Mouse (Mus musculus) gastrocnemius, postnatal 10 days (tissue): Measurements from ENCODE around the gene 0610040J01Rik. TPM values are rescaled to one million over a fixed set of nuclear protein-coding genes. Genes with fewer than 3 reads are reported as not detected.

Experiments used
- DNase-seq: peaks from one replicate; pipeline ENCODE4 v3.0.0; 2021; ENCODE audit warnings: mixed read lengths
- total RNA-seq, 2 experiments: library from RNA; stranded (reverse); gene quantifications; 2 replicates each; pipeline ENCODE4 v1.2.3; 2021

0610040J01Rik gene
- total RNA-seq, 2 experiments from 2014 or later, result 0.92 to 1.0 TPM

DNA sequence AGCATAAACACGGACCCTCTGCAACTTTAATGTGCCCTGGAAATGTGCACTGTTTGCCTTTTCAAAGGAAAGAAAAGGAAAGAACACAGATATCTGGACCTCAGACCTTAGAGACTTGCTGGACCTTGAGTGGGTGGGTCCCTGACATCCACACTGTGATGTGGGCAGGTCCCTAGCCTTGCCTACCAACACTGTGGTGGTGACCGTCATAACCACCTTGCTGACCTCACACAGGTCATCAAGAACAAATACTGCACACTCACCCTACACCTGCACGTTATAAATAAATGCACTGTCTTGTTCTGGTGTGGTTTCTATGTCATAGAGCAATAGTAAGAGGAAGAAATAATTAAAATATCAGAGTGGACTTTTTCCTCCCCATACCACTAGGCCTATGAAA lies 91.2 kb downstream of the 0610040J01Rik start:
- DNase-seq, result no peak

GRCm38 (mm10) chr5:63906149-63907093 lies 94.3 kb downstream of the 0610040J01Rik start:
- DNase-seq, result peak; percentile 77

- DNase-seq, result no peak
Measured at GRCm38 (mm10) chr5:63907513-63907912, 95.3 kb downstream of the 0610040J01Rik start.

DNA sequence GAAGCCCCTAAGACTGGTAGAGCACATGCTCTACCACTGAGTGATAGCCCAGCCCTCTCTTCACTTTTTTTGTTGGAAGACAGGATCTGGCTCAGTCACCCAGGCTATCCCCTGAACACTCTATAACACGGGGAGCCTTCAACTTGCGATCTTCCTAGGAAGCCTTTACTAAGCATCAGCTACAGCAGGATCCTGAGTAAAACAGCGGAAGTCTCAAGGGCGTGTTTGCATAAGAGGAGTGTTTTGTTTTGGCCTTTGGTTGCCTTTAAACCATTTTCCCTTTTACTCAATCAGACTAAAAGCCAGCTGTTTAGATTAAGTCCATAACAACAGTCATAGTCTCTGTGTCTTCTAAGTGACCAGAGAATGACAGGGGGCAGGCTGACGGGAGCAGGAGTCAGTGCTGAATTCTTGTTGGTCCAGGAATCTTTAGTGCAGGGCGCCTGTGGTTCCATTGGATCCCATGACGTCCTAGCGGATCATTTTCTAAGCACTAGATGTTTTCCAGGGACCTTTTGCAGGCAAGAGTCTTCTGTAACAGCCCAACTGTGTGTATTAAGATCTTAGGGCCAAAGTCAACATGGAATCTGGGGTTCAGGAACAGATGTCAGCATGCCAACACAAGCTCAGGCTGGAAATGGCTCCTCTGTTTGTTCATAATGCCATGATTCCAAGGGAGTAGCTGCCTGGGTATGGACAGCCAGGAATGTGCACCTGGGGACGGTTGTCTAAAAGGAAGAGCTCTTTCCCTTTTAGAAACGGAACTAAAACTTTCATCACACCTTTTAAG lies 98.2 kb downstream of the 0610040J01Rik start:
- DNase-seq, result no peak

DNA sequence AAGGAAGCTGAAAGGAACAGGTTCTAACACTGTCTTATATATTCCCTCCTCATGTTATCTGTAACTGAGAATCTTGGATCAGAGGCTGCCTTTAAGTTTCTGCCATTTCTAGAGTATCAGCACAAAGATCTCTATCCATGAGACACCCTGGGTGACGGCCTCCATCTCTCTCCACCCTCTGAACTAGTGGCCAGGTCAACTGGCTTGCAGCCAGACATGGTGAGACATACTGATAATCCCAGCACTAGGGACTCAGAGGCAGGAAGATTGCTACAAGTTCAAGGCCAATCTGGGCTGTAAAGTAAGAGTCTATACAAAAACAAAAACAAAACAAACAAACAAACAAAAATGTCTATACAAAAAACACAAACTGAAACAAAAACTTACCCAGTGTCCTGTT lies 102.7 kb downstream of the 0610040J01Rik start:
- DNase-seq, result no peak

- no peak for DNase-seq
Measured at GRCm38 (mm10) chr5:63916457-63917139, 104.4 kb downstream of the 0610040J01Rik start.

DNA sequence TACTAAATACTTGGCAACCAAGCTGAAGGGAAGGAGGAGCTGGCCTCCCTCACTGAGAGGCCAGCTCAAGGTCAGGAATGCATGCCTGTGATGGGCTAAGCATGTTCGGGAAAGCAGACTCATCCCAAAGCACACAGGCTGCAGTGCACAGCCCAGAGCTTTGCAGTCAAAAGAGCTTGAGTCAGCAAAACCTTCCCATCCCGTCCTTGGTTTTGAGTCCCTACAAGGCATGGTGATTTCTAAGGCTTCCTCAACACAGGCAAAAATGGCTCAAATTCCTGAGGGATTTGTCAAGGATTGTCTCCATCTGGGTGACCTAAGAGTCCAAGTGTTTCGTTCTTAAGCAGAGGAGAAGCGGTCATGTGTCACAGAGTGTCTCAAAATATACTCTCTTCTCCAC lies 106.0 kb downstream of the 0610040J01Rik start:
- DNase-seq, result no peak

DNA sequence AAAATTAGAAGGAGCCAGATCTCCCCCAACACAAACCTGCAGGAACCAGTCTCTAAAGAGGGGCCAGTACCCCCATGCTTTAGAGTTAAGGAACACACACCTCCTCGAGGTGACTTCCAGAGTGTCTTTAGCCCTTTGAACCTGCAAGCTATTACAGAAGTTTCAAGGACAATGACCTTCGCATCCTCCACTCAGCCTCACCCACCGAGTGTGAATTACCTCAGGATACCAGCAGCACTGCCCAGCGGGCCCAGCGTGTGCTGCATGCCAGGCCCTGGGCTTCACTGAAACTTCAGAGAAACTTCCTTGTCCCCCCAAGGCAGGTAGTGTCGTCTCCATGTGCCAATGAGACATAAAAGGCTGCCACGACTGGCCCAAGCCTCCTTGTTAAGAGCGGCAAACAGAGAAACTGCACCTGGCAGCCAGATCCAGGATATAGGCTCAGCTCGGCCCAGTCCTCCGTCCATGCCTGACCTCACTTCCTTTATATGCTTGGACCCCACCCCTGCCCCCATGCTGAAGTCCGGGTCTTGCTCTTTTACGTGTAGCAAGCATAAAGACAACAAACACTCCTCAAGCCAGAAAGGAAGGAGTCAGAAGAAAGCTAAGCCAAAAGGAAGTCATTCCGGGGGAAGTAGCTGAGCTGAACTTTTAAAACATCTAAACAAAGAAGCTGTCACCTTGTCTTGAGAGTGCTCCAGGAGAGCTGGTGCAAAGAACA lies 111.3 kb downstream of the 0610040J01Rik start:
- no peak for DNase-seq

- DNase-seq, result no peak
Measured at GRCm38 (mm10) chr5:63925035-63925628, 113.0 kb downstream of the 0610040J01Rik start.

DNA sequence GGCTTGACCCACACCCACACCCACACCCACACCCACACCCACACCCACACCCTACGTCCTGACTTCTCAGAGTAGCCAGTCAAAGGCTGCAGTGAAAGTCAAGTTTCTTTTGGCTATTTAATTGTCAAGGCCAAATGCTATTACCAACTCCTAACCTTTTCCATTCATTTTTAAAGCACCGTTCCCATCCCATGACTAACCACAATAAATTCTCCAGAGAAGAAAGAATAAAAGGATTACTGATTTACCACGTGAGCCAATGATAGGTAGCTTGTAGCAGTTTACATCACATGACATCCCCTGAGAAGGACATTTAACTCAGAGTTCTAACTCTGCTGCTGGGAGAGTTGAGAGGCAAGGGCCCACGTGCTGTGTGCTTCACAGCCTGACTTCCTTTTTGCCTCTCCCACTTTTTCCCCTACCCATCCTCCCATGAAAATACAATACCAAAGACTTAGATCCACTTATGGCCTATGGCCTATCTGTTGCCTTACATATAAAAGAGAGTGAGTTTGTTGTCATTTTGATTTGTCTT lies 118.7 kb downstream of the 0610040J01Rik start:
- DNase-seq, result no peak

DNA sequence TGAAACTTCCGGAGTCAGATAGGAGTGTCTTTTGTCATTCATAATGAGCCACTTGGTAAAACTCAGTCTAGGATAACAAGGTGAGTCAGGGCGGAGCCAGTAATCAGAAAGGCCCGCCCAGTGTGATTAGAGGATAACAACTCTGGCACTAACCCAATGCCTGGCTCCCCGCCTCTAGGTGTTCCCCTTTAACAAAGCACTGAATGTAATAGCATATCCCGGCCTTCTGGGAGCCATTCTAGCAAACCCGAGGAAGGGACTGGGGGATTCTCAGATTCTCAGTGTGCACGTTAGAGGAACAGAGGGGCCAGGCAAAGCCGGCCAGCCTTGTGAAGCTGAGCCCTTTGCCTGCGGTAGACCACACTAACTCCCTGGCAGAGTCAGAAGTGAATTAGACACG lies 120.7 kb downstream of the 0610040J01Rik start:
- no peak for DNase-seq

DNA sequence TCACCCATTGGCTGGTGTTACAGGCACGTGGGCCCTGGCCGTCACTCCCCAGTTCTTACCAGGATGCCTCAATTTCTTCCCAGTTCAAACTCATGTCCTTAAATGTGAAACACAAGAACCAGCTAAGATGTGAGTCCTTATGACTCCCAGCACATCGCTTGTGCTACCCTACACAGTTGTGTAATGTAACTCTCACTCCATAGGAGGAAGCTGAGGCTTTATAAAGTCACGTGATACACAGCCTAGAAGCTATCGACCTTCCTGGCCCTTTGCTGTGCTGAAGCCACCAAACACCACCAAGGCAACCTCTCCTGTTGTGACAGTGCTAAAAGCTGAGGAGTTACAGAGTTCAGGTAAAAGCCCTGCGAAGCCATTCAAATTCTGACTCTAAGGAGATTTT lies 123.4 kb downstream of the 0610040J01Rik start:
- no peak for DNase-seq

GRCm38 (mm10) chr5:63936740-63937139 lies 124.6 kb downstream of the 0610040J01Rik start:
- no peak for DNase-seq

- no peak for DNase-seq
Measured at GRCm38 (mm10) chr5:63938575-63938974, 126.4 kb downstream of the 0610040J01Rik start.

DNA sequence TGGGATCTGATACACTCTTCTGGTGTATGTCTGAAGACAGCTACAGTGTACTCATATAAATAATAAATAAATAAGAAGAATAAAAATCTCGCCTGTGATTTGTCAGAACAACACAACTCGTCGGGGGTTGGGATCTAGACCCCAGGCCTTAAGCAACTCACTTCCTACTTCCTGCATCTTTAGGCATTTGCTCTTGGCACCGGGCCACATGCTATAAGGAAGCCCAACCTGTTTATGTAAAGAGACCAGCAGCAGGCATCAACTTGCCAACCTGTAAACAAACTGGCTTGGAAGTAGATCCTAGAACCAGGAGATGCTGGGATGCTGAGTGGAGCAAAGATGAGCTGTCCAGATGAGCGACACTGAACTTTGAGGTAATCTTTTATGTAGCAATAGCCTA lies 129.7 kb downstream of the 0610040J01Rik start:
- no peak for DNase-seq

- no peak for DNase-seq
Measured at GRCm38 (mm10) chr5:63943291-63943690, 131.1 kb downstream of the 0610040J01Rik start.

GRCm38 (mm10) chr5:63947526-63947925 lies 135.4 kb downstream of the 0610040J01Rik start:
- no peak for DNase-seq

- no peak for DNase-seq
Measured at GRCm38 (mm10) chr5:63949195-63949594, 137.0 kb downstream of the 0610040J01Rik start.
